Mouse (Mus musculus) intestine, embryonic 15.5 days (tissue): ENCODE measurements around the gene Itm2b. TPM values are rescaled to one million over a fixed set of nuclear protein-coding genes. Genes with fewer than 3 reads are reported as not detected.

Experiments
- ATAC-seq: fragments of 200-750 bp; cut with Nextera tagmentation; 2 replicates; pipeline ENCODE4 v1.8.0; 2017; ENCODE audit warnings: moderate TSS enrichment, moderate library complexity
- H3K27ac ChIP-seq: fragments of 300-500 bp; sonication (generic); 2 replicates; pipeline ENCODE4 v1.5.1; 2015; ENCODE audit warnings: mild to moderate bottlenecking, inconsistent platforms
- H3K27me3 ChIP-seq: fragments of 300-500 bp; sonication (generic); replicated peaks from 2 replicates; pipeline ENCODE4 v1.6.1; 2015; ENCODE audit warnings: inconsistent platforms
- H3K36me3 ChIP-seq: fragments of 300-500 bp; sonication (generic); 2 replicates; pipeline ENCODE4 v1.6.1; 2015; ENCODE audit warnings: inconsistent platforms
- H3K4me1 ChIP-seq: fragments of 300-500 bp; sonication (generic); replicated peaks from 2 replicates; pipeline ENCODE4 v1.6.1; 2015; ENCODE audit warnings: inconsistent platforms
- H3K4me2 ChIP-seq: fragments of 300-500 bp; sonication (generic); replicated peaks from 2 replicates; pipeline ENCODE4 v1.6.1; 2015; ENCODE audit warnings: mild to moderate bottlenecking, inconsistent platforms
- H3K4me3 ChIP-seq: fragments of 300-500 bp; sonication (generic); replicated peaks from 2 replicates; pipeline ENCODE4 v1.5.1; 2015; ENCODE audit warnings: inconsistent platforms
- H3K9ac ChIP-seq: fragments of 300-500 bp; sonication (generic); 2 replicates; pipeline ENCODE4 v1.6.1; 2015; ENCODE audit warnings: inconsistent platforms
- H3K9me3 ChIP-seq: fragments of 300-500 bp; sonication (generic); 2 replicates; pipeline ENCODE4 v1.6.1; 2016; ENCODE audit warnings: inconsistent platforms
- WGBS: fragments of 180-500 bp; shearing (Covaris S2); methylation state at CpG from one replicate; pipeline ENCODE4 v1.1.7; 2015; 5-methylcytosine and 5-hydroxymethylcytosine counted together
- polyA plus RNA-seq: library from polyadenylated mRNA; unstranded; fragments of >200 nt; fragmentation: Nextera tagmentation; extraction: Ambion mirVana; gene quantifications from 2 replicates; pipeline ENCODE4 v1.2.1, GENCODE M21; 2015

Gene Itm2b
- 668 and 678 TPM in 2 replicates for polyA plus RNA-seq

DNA sequence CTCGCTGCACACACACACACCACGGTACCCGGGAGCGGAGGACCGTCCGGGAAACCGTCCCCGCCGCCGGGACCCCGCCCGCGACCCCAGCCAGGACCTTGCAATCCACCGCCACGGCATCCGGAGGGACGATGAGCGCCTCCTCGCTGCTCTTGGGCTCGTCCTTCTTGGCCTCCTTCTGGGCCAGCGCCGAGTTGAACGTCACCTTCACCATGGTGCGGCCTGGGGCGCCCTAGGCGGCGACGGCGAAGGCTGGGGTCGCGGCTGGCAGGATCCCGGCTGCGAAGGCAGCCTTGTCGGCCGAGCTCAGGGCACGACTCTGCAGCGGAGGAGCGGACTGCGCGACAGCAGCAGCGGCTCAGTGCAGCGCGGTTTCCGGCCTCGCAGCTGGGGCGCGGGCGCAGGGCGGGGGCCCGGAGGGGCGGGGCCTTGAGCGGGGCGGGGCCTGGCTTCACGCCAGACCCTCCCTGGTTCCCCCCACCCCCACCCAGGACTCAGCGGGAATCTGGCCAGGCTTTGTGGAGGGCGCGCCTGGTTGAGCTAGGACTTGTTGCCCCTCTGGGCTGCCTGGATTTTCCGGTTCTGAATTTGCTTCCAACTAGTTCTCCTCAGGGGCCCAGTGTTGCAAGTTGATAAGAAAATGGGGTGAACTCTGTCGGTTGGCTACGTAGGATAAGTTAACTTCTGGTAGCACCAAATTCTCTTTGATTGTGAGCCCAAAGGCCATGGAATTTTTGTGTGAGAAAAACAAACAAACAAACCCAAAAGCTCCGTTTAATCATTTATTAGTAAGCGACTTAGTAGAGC, at the start of gene Itm2b:
TSS of gene Itm2b (minus strand) at position 377 of the 807 bp plus-strand sequence.
- Histone ChIP-seq H3K36me3 (no peaks in the 10 kb centered on the region), H3K4me3 (peak within 1 kb of the TSS; percentile 79), H3K4me2 (peak within 1 kb of the TSS; percentile 56), H3K27ac (peak within 1 kb of the TSS; percentile 99), H3K27me3 (no peaks in the 10 kb centered on the region), H3K9ac (peak within 1 kb of the TSS; percentile 95), H3K4me1 (peaks cover 19% of the 10 kb centered on the region), H3K9me3 (no peaks in the 10 kb centered on the region)
- ATAC-seq, result peak; percentile 97
- whole genome bisulfite sequencing, result under 1% methylated on average over 62 of the region's 62 CpGs

DNA sequence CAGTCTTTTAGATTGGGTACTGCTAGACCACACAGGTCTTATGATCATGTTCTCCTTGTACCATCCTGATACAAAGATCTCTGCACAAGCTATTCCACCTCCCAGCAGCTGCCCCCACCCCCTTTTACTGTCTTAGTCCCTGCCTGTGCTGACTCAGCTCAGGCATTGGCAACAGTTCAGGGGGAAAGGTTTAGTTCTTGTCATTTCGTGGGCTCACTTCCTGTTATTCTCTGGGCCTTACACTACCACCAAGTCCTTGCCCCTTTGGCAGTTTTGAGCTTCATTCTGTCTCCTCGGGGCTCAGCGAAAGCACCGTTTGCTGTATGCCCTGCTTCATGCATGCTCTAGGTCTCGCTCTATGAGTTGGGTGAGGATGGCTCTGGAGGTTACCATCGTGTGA, 48.4 kb upstream of the Itm2b start:
- H3K4me3 ChIP-seq, result no peak overlapping the region
- ATAC-seq, result no peak
- no peak overlapping the region for H3K27ac ChIP-seq
- no peaks in the 10 kb centered on the region for H3K27me3 ChIP-seq
- no peaks in the 10 kb centered on the region for H3K36me3 ChIP-seq
- H3K4me2 ChIP-seq, result no peak overlapping the region
- 72% methylated on average over 6 of the region's 6 CpGs for WGBS
- H3K4me1 ChIP-seq, result no peaks in the 10 kb centered on the region
- H3K9ac ChIP-seq, result no peak overlapping the region
- no peaks in the 10 kb centered on the region for H3K9me3 ChIP-seq

DNA sequence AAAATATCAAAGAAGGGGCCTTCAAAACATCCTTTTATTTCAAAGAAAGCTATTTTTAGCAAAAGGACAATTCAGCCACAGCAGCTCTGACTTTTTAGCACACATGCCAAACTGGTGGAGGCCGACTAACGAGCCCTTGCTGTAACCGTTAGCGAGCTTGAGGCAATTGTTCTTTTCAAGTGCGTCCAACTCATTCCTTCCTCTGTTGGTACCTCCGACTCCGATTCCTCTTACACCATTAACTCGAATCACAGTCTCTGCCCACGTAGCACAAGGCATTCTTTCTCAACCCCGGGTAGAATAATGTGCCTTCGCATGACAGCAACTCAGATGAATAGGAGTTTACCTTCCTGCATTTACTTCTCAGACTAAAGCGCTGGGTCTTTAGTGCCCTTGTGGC, 45.5 kb upstream of the Itm2b start:
- WGBS, result 75% methylated on average over 12 of the region's 12 CpGs
- ATAC-seq, result no peak
- Histone ChIP-seq H3K4me3 (no peak overlapping the region), H3K4me1 (no peaks in the 10 kb centered on the region), H3K9ac (no peak overlapping the region), H3K36me3 (no peaks in the 10 kb centered on the region), H3K9me3 (no peaks in the 10 kb centered on the region), H3K4me2 (no peak overlapping the region), H3K27me3 (no peaks in the 10 kb centered on the region), H3K27ac (no peak overlapping the region)

DNA sequence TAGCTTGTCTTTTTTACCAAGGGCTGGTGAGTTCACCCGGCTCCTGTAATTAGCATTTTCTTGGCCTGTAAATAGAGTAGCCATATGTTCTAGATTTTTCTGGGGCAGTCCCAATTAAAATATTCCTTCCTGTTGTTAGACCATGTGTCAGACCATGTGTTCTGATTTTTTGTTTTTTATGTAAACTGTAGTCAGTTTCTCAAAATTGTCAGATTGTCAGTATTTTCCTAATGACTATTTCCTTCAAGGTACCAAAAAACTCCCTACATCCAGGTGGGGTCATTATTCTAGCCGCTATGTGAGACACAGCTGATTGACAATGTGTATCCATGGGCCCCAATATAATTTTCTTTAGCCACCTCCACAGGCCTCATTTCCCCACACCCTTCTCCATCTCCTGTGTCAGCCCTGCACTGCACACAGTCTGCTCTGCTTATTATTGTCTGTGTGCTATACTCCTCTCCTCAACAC, 40.5 kb upstream of the Itm2b start:
- H3K4me2 ChIP-seq, result no peak overlapping the region
- no peak overlapping the region for H3K9ac ChIP-seq
- no peak overlapping the region for H3K4me3 ChIP-seq
- no peaks in the 10 kb centered on the region for H3K4me1 ChIP-seq
- 88% methylated on average over 2 of the region's 2 CpGs for WGBS
- H3K27ac ChIP-seq, result no peak overlapping the region
- H3K36me3 ChIP-seq, result no peaks in the 10 kb centered on the region
- no peaks in the 10 kb centered on the region for H3K27me3 ChIP-seq
- no peaks in the 10 kb centered on the region for H3K9me3 ChIP-seq
- ATAC-seq, result no peak

DNA sequence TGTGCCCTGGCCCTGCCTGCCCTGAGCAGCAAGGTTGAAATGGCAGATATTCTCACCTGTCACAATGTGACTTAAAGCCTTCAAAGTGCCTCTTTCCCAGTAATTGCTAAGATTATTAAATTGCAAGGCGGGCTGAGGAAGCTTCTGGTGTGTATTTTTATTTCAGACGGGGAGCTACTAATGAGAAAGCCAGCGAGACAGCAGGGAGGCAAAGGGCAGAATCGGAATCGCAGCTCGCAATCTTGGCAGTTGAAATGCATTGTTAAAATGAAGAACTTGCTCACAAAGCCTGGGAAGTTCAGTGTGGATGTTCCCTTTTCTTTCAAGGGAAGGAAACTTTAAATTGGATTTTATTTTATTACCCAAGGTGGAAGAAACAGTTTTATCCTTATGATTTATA, 39.9 kb upstream of the Itm2b start:
- H3K4me3 ChIP-seq, result no peak overlapping the region
- no peaks in the 10 kb centered on the region for H3K9me3 ChIP-seq
- H3K36me3 ChIP-seq, result no peaks in the 10 kb centered on the region
- WGBS, result 77% methylated on average over 6 of the region's 6 CpGs
- H3K9ac ChIP-seq, result no peak overlapping the region
- no peak overlapping the region for H3K4me2 ChIP-seq
- H3K4me1 ChIP-seq, result no peaks in the 10 kb centered on the region
- H3K27me3 ChIP-seq, result no peaks in the 10 kb centered on the region
- ATAC-seq, result no peak
- no peak overlapping the region for H3K27ac ChIP-seq

DNA sequence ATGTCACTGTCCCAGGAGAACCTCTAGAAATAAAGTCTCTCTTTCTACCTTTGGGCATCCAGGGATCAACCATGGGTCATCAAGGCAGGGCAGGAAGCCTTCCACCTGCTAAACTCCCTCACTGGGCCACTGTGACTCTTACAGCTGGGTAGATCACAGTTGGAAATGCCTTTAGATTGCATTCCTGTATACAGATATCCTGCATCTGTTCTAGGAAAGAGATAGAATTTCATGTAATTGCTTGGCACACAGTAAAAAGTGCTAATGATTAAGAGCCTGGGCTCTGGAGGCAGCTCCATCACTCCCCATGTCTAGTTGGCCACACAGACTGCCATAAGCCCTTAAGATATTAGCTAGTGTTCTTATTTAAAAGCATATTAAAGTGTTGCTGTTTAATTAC, 38.5 kb upstream of the Itm2b start:
- no peak overlapping the region for H3K4me2 ChIP-seq
- no peaks in the 10 kb centered on the region for H3K36me3 ChIP-seq
- ATAC-seq, result no peak
- H3K9ac ChIP-seq, result no peak overlapping the region
- H3K27ac ChIP-seq, result no peak overlapping the region
- no peaks in the 10 kb centered on the region for H3K27me3 ChIP-seq
- no peaks in the 10 kb centered on the region for H3K9me3 ChIP-seq
- no peaks in the 10 kb centered on the region for H3K4me1 ChIP-seq
- H3K4me3 ChIP-seq, result no peak overlapping the region

DNA sequence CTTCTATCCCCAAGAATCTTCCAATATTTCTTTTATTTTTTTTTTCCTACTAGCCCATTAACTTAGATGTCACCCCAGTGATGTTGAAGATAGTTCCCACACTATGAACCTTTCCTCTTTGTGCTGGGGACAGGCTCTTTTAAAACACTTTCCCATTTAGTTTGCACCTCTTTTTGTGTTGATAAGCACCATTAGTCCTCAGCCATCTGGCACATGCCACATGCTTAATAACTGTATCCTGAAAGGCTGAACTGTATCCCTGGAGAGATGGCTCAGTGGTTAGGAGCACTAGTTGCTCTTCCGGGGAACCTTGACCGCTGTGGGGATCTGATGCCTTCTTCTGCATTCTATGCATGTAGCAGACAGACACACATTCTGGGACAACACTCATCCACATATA, 37.5 kb upstream of the Itm2b start:
- ATAC-seq, result no peak
- no peaks in the 10 kb centered on the region for H3K4me1 ChIP-seq
- H3K27ac ChIP-seq, result no peak overlapping the region
- H3K4me2 ChIP-seq, result no peak overlapping the region
- no peak overlapping the region for H3K9ac ChIP-seq
- no peaks in the 10 kb centered on the region for H3K36me3 ChIP-seq
- H3K4me3 ChIP-seq, result no peak overlapping the region
- H3K27me3 ChIP-seq, result no peaks in the 10 kb centered on the region
- 99% methylated on average over 2 of the region's 2 CpGs for WGBS
- H3K9me3 ChIP-seq, result no peaks in the 10 kb centered on the region

DNA sequence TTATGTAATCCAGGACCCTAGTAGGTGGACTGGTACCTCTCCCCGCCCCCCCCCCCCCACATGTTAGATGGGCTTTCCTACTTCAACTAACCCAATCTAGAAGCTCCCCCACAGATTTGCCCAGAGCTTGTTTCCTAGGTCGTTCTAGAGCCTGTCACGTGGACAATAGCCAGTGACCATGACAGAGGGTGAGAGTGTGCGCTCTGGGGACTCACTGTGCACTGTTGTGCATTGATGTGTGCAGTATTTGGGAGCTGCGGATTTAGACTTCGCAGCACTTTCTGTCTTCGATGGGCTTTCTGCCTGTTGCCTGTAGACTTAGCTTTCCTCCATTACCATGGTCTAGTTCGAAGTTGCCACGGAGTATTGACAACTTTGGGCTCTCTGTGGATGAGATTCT, 36.5 kb upstream of the Itm2b start:
- Histone ChIP-seq H3K9me3 (no peaks in the 10 kb centered on the region), H3K27me3 (no peaks in the 10 kb centered on the region), H3K4me2 (no peak overlapping the region), H3K27ac (no peak overlapping the region), H3K36me3 (no peaks in the 10 kb centered on the region), H3K4me1 (no peaks in the 10 kb centered on the region), H3K4me3 (no peak overlapping the region), H3K9ac (no peak overlapping the region)
- 85% methylated on average over 9 of the region's 9 CpGs for WGBS
- ATAC-seq, result no peak

DNA sequence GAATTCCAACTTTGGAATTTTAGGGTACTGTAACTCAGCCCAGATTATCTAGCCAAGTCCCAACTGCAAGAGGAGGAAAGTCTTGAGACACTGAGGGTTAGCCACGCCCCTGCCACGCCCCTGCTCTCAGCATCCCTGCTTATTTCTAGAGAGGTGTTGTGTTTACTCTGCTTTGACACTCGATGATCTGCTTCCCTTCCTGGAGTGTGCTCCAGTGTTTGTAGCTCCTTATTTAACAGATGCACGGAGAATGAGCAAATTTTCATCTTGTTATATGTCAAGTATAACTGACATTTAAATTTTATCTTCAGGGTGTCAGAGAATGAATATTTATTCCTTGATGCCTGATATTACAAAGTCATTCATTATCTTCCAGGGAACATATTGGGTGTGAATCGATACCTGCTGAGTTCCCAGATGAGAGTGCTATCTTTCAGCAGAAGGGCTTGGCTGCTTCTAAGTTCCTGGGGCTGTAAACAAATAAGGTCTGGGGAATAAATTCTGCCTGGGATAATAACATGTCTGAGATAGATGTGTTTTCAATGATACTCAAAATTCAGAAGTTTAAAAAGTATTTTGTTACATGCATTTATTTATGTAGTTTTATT, 35.2 kb upstream of the Itm2b start:
- 24% methylated on average over 5 of the region's 5 CpGs for WGBS
- Histone ChIP-seq H3K4me2 (no peak overlapping the region), H3K4me1 (no peaks in the 10 kb centered on the region), H3K4me3 (no peak overlapping the region), H3K36me3 (no peaks in the 10 kb centered on the region), H3K27ac (no peak overlapping the region), H3K9me3 (no peaks in the 10 kb centered on the region), H3K9ac (no peak overlapping the region), H3K27me3 (no peaks in the 10 kb centered on the region)
- ATAC-seq, result no peak

DNA sequence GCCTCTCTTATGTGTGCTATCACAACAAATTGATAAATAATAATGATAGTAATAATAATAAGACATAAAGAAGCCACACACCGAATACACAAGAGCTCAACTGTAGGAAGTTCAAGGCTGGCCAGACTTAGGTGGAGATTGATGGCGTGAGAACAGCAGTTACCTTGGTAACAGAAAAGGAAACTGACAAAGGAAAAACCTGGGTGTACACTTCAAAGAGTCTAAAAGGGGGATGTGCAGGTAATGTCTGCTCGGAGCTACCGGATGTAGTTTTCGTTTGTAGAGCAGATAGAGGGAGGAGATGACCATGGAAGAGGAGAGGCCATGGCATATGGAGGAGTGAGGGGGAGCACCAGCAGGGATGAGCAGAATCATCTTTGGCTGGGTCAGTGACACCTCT, 31.4 kb upstream of the Itm2b start:
- no peaks in the 10 kb centered on the region for H3K9me3 ChIP-seq
- H3K4me2 ChIP-seq, result no peak overlapping the region
- no peak overlapping the region for H3K27ac ChIP-seq
- no peaks in the 10 kb centered on the region for H3K36me3 ChIP-seq
- no peak overlapping the region for H3K9ac ChIP-seq
- ATAC-seq, result no peak
- H3K4me3 ChIP-seq, result no peak overlapping the region
- H3K27me3 ChIP-seq, result no peaks in the 10 kb centered on the region
- 87% methylated on average over 5 of the region's 5 CpGs for WGBS
- no peaks in the 10 kb centered on the region for H3K4me1 ChIP-seq

DNA sequence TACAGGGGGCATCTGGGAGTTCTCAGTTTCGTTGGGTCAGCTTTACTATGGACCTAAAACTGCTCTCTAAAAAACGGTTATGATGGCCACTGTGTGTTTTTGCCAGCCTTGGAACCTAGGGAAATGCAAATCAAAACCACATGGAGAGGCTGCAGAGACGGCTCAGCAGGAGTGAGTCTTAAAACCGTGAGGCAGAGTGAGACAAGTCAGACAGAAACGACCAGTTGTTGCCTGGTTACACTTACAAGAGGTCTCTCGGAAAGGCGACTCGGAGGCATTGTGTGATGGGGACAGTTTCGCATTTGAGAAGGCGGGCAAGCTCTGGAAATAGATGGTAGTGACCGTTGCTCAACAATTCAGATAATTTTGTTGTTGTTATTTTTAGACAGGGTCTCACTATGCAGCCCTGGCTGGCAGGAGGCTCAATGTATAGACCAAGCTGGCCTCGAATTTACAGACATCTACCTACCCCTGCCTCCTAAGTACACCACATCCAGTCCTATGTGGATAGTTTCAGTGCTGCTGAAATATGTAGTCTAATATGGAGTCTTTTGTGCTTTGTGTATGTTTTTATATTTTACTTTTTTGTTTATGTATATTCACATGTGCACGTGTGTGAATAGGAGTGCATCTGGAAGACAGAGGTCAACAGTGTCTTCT, 30.4 kb upstream of the Itm2b start:
- no peak for ATAC-seq
- H3K9me3 ChIP-seq, result no peaks in the 10 kb centered on the region
- H3K4me3 ChIP-seq, result no peak overlapping the region
- H3K27me3 ChIP-seq, result no peaks in the 10 kb centered on the region
- no peak overlapping the region for H3K9ac ChIP-seq
- H3K36me3 ChIP-seq, result no peaks in the 10 kb centered on the region
- 61% methylated on average over 13 of the region's 13 CpGs for WGBS
- H3K27ac ChIP-seq, result no peak overlapping the region
- H3K4me2 ChIP-seq, result no peak overlapping the region
- no peaks in the 10 kb centered on the region for H3K4me1 ChIP-seq

DNA sequence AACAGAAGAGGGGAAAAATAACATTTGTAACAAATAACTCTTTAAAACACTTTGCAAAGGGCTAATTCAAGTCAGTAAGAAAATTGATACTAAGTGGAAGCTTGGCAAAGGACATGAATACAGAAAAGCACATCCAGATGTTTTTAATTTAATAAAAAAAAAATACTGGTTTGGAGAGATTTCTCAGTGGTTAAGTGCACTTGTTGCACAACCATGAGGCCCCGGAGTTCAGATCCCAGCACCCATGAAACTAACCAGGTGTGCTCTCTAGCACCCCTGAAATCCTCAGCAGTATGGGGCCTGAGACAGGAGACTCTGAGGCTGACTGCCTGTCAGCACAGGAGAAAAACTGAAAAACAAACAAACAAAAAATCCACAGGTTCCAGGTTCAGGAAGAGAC, 26.6 kb upstream of the Itm2b start:
- ATAC-seq, result no peak
- H3K9me3 ChIP-seq, result no peaks in the 10 kb centered on the region
- WGBS, result 83% methylated on average over 1 of the region's 1 CpGs

More for the DNA sequence above, 26.6 kb upstream of the Itm2b start:
- Histone ChIP-seq H3K4me3 (no peak overlapping the region), H3K27ac (no peak overlapping the region), H3K4me1 (no peaks in the 10 kb centered on the region), H3K36me3 (no peaks in the 10 kb centered on the region), H3K27me3 (no peaks in the 10 kb centered on the region), H3K9ac (no peak overlapping the region), H3K4me2 (no peak overlapping the region)
